Mouse (Mus musculus) thymus, adult 2 months (tissue): ENCODE measurements around the gene Tpd52l2. TPM values are rescaled to one million over a fixed set of nuclear protein-coding genes. Genes with fewer than 3 reads are reported as not detected.
A peak's percentile ranks its signal among the peaks of the same experiment; 100 is the strongest.

Experiments used
- DNase-seq: peaks from one replicate; pipeline ENCODE4 v3.0.0; 2021
- H3K27ac ChIP-seq: fragments of 200-500 bp; 2 replicates; pipeline ENCODE4 v1.5.1; 2012; ENCODE audit warnings: low read length, control low read depth; ENCODE audit not compliant: control insufficient read depth, insufficient read depth
- H3K27me3 ChIP-seq: fragments of 200-500 bp; 2 replicates; pipeline ENCODE4 v1.6.1; 2012; ENCODE audit warnings: mild to moderate bottlenecking, low read length, moderate library complexity, mixed read lengths; ENCODE audit not compliant: control insufficient read depth, insufficient read depth
- H3K36me3 ChIP-seq: fragments of 200-500 bp; 2 replicates; pipeline ENCODE4 v1.6.1; 2012; ENCODE audit warnings: mild to moderate bottlenecking, low read length, moderate library complexity; ENCODE audit not compliant: control insufficient read depth, insufficient read depth
- H3K4me1 ChIP-seq: fragments of 200-500 bp; replicated peaks from 2 replicates; pipeline ENCODE4 v1.6.1; 2012; ENCODE audit warnings: low read length; ENCODE audit not compliant: control insufficient read depth, insufficient read depth
- H3K4me3 ChIP-seq: fragments of 200-500 bp; 2 replicates; pipeline ENCODE4 v1.5.1; 2012; ENCODE audit warnings: mild to moderate bottlenecking, low read length, control low read depth, moderate library complexity; ENCODE audit not compliant: control insufficient read depth, insufficient read depth
- CTCF ChIP-seq: fragments of 200-500 bp; IDR thresholded peaks from 2 replicates; pipeline ENCODE4 v1.5.1; 2012; ENCODE audit warnings: mild to moderate bottlenecking, control low read depth, low read length, moderate library complexity, borderline replicate concordance; ENCODE audit not compliant: control insufficient read depth, poor library complexity, insufficient read depth; ENCODE audit errors: extremely low read depth
- POLR2A ChIP-seq: fragments of 200-500 bp; IDR thresholded peaks from 2 replicates; pipeline ENCODE4 v1.6.1; 2012; ENCODE audit warnings: mild to moderate bottlenecking, low read length, control low read depth, moderate library complexity; ENCODE audit not compliant: control insufficient read depth, poor library complexity, insufficient read depth; ENCODE audit errors: extremely low read depth
- WGBS: fragments of 180-500 bp; shearing (Covaris S2); methylation state at CpG from one replicate; pipeline ENCODE4 v1.1.7; 2018; 5-methylcytosine and 5-hydroxymethylcytosine counted together
- polyA plus RNA-seq: library from polyadenylated mRNA; depleted of rRNA; stranded (reverse); fragments of >200 nt; gene quantifications from 2 replicates; pipeline ENCODE4 v1.2.3, GENCODE M21; 2012

Tpd52l2 gene
- polyA plus RNA-seq, 1 experiment, result 54.7 TPM

GRCm38 (mm10) chr2:181496281-181496680, 661 bp upstream of the Tpd52l2 start:
- DNase-seq, result peak; percentile 67
- Histone ChIP-seq H3K36me3 (peaks cover 10% of the 10 kb centered on the region), H3K4me1 (peaks cover 5% of the 10 kb centered on the region; the same call in 1 of the 2 replicates), H3K4me3 (0 out of 2 replicates have a peak overlapping the region, but pooled peaks have one; percentile 0), H3K27me3 (no peaks in the 10 kb centered on the region), H3K27ac (peak overlapping the region; percentile 51)
- TF ChIP-seq POLR2A (no peak), CTCF (peak; percentile 64; the same call in 1 of the 2 replicates)
- 4% methylated on average over 8 of the region's 8 CpGs for WGBS

- DNase-seq, result peak; percentile 53
These were observed 570 bp downstream of the Tpd52l2 start for GRCm38 (mm10) chr2:181497548-181497875.

GRCm38 (mm10) chr2:181498644-181499043, 1.7 kb downstream of the Tpd52l2 start:
- no peak for TF ChIP-seq CTCF
- no peak for TF ChIP-seq POLR2A
- H3K27ac ChIP-seq, result no peak overlapping the region
- H3K4me3 ChIP-seq, result no peak overlapping the region
- H3K4me1 ChIP-seq, result peaks cover 5% of the 10 kb centered on the region; the same call in 1 of the 2 replicates
- 68% methylated on average over 4 of the region's 4 CpGs for WGBS
- peaks cover 33% of the 10 kb centered on the region for H3K36me3 ChIP-seq
- DNase-seq, result no peak
- H3K27me3 ChIP-seq, result no peaks in the 10 kb centered on the region

More at GRCm38 (mm10) chr2:181497548-181497875, 570 bp downstream of the Tpd52l2 start:
- WGBS, result under 1% methylated on average over 12 of the region's 12 CpGs
- no peak for TF ChIP-seq CTCF
- no peak for TF ChIP-seq POLR2A
- peak overlapping the region; percentile 61 for H3K4me3 ChIP-seq
- H3K27ac ChIP-seq, result peak overlapping the region; percentile 34
- H3K4me1 ChIP-seq, result peaks cover 5% of the 10 kb centered on the region; the same call in 1 of the 2 replicates
- no peaks in the 10 kb centered on the region for H3K27me3 ChIP-seq
- peaks cover 22% of the 10 kb centered on the region for H3K36me3 ChIP-seq

GRCm38 (mm10) chr2:181509191-181509590, 12.2 kb downstream of the Tpd52l2 start:
- DNase-seq, result no peak
- TF ChIP-seq CTCF (no peak), POLR2A (no peak)
- Histone ChIP-seq H3K4me1 (no peaks in the 10 kb centered on the region), H3K27ac (no peak overlapping the region), H3K36me3 (peaks cover 67% of the 10 kb centered on the region), H3K4me3 (no peak overlapping the region), H3K27me3 (no peaks in the 10 kb centered on the region)
- WGBS, result 97% methylated on average over 2 of the region's 2 CpGs

- Histone ChIP-seq H3K27ac (no peak overlapping the region), H3K27me3 (no peaks in the 10 kb centered on the region), H3K4me1 (no peaks in the 10 kb centered on the region), H3K36me3 (peaks cover 66% of the 10 kb centered on the region), H3K4me3 (no peak overlapping the region)
- DNase-seq, result no peak
- 97% methylated on average over 8 of the region's 8 CpGs for WGBS
- TF ChIP-seq CTCF, result no peak
- no peak for TF ChIP-seq POLR2A
These were observed 14.3 kb downstream of the Tpd52l2 start for GRCm38 (mm10) chr2:181511231-181511630.

GRCm38 (mm10) chr2:181519201-181519600, 22.3 kb downstream of the Tpd52l2 start:
- 98% methylated on average over 3 of the region's 3 CpGs for WGBS
- TF ChIP-seq CTCF, result no peak
- TF ChIP-seq POLR2A, result no peak

GRCm38 (mm10) chr2:181520118-181520935, 23.4 kb downstream of the Tpd52l2 start, which contains the start of gene Dnajc5:
Gene Dnajc5 (plus strand): TSS chr2:181520485.
- H3K27ac ChIP-seq, result peak within 1 kb of the TSS; percentile 82
- no peaks in the 10 kb centered on the region for H3K27me3 ChIP-seq
- WGBS, result under 1% methylated on average over 74 of the region's 74 CpGs
- H3K4me1 ChIP-seq, result peaks cover 6% of the 10 kb centered on the region
- TF ChIP-seq CTCF (peak; percentile 53; the same call in 1 of the 2 replicates), POLR2A (peak; percentile 95)
- H3K4me3 ChIP-seq, result peak within 1 kb of the TSS; percentile 83
- H3K36me3 ChIP-seq, result peaks cover 2% of the 10 kb centered on the region
- DNase-seq, result peak; percentile 99

More at GRCm38 (mm10) chr2:181519201-181519600, 22.3 kb downstream of the Tpd52l2 start:
- DNase-seq, result no peak
- Histone ChIP-seq H3K27me3 (no peaks in the 10 kb centered on the region), H3K4me3 (no peak overlapping the region), H3K27ac (no peak overlapping the region), H3K36me3 (peaks cover 8% of the 10 kb centered on the region), H3K4me1 (peaks cover 6% of the 10 kb centered on the region)
